Mouse (Mus musculus): Measurements from ENCODE around the gene Iqck. TPM values are rescaled to one million over a fixed set of nuclear protein-coding genes. Genes with fewer than 3 reads are reported as not detected.

The Iqck gene
- polyA plus RNA-seq, 1 experiment from 2014 or later, result 4.4 TPM

DNA sequence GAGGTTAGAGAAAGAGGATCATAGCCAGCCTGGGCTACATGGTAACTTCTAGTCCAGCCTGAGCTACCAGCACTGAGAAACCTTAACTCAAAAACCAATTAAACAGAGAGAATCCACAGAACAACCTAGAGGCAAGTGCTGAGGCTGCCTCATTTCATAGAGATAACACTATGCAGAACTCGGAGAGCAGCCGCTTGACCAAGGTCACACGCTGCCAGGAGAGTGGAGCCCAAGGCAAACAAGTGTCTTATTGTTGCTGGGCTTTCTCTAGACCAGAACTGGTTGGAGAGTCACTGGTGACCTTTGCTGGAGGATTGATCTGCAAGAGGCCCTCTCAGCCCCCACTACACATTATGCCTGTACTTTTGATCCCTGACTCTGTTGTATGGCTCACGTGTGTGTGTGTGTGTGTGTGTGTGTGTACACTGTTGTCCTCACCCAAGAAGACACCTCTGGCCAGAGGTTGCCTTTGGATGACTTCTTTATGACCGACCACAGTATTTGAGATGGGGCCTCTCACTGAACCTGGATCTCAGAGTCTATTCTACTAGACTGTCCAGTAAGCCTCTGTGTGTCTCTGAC, 133.8 kb downstream of the Iqck start:
- H3K9ac ChIP-seq, result no peak overlapping the region
- no peak for ATAC-seq (ENCODE audit: low FRiP score)
- no peaks in the 10 kb centered on the region for H3K27me3 ChIP-seq
- H3K4me1 ChIP-seq, result peaks cover 57% of the 10 kb centered on the region
- H3K36me3 ChIP-seq (replicated peaks), result peaks cover 7% of the 10 kb centered on the region
- WGBS, result 88% methylated on average over 5 of the region's 5 CpGs
- no peaks in the 10 kb centered on the region for H3K9me3 ChIP-seq
- no peak overlapping the region for H3K4me3 ChIP-seq (replicated peaks)
- no peak overlapping the region for H3K27ac ChIP-seq
- no peak overlapping the region for H3K4me2 ChIP-seq

DNA sequence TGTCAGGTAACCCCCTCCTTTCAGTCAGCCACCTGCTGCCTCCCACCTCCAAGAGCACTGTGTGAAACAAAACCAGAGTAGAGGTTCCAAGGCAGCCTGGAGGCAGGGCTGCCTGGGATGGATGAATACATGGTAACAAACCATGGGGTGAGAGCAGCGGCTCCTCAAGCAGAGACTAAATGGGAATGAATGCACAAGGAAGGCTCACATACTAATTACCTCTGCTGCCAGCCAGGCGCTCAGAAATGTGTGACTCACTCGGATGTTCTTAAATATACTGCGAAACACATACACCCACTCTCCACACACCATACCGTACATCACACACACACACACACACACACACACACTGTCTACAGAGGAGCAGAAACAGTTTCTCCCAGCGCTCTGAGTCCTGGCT, 134.7 kb downstream of the Iqck start:
- H3K4me2 ChIP-seq, result peak overlapping the region; percentile 16
- peak overlapping the region; percentile 81 for H3K27ac ChIP-seq
- no peak for ATAC-seq (ENCODE audit: low FRiP score)
- H3K4me1 ChIP-seq, result peaks cover 60% of the 10 kb centered on the region
- peaks cover 4% of the 10 kb centered on the region; the same call in 1 of the 2 replicates for H3K36me3 ChIP-seq (replicated peaks)
- H3K27me3 ChIP-seq, result no peaks in the 10 kb centered on the region
- 56% methylated on average over 6 of the region's 6 CpGs for WGBS
- H3K4me3 ChIP-seq (replicated peaks), result no peak overlapping the region
- H3K9ac ChIP-seq, result no peak overlapping the region
- no peaks in the 10 kb centered on the region for H3K9me3 ChIP-seq

DNA sequence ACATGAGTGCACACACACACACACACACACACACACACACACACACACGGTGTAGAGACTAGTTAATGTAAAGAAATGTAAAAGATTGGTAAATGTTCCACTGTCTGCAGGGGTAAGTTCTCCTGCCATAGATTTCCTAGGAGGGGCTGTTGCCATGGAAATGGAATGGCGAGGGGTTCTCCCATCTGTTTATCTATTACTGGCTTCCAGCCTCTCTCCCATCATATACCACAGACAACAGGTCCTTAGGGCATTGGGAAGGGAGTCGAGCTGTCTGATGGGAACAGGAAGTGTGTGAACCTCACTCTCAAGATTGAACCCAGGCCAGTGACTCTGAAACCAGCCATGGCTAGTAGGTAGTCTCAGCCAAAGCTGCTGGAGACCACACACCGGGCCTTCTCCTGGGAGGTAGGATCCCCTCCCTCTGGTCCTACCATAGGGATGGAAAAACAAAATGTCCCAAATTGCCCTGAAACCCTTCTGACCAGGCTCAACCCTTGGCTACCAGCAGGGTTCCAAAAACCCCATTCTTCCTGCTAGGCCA, 135.9 kb downstream of the Iqck start:
- Histone ChIP-seq H3K9me3 (no peaks in the 10 kb centered on the region), H3K9ac (0 out of 2 replicates have a peak overlapping the region, but pooled peaks have one; percentile 44), H3K4me1 (peaks cover 63% of the 10 kb centered on the region), H3K27ac (peak overlapping the region; percentile 90), H3K27me3 (0 out of 2 replicates have a peak, but pooled peaks cover 6% of the 10 kb centered on the region), H3K4me2 (peak overlapping the region; percentile 72), H3K4me3 (replicated peaks) (peak overlapping the region; percentile 53; the same call in 1 of the 2 replicates), H3K36me3 (replicated peaks) (peaks cover 4% of the 10 kb centered on the region; the same call in 1 of the 2 replicates)
- no peak for ATAC-seq (ENCODE audit: low FRiP score)
- 55% methylated on average over 4 of the region's 4 CpGs for WGBS

DNA sequence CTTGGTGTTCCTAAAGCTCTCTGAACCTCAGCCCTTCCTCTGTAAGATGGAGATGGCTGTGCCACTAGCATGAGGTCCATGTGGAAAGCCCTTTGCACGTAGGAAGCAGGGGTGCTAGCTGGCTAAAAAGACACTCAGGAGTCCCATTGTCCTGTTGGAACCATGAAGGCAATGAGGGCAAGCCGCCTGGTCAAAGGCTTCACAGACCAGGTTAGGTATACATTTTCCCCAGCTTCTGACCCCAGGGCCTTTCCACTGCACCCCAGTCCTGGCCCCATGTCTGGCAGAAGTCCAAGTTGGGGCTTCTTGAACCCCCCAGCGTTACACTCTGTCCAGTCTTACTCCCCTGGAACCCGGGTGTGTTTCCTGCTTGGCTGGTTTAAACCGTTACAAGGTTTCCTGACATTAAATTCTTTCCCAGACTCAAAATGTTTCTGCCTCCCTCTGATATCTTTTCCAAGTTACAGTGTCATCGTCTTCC, 136.6 kb downstream of the Iqck start:
- WGBS, result 22% methylated on average over 6 of the region's 6 CpGs
- no peak for ATAC-seq (ENCODE audit: low FRiP score)
- Histone ChIP-seq H3K4me3 (replicated peaks) (peak overlapping the region; percentile 53), H3K36me3 (replicated peaks) (peaks cover 4% of the 10 kb centered on the region; the same call in 1 of the 2 replicates), H3K9ac (peak overlapping the region; percentile 44; the same call in 1 of the 2 replicates), H3K4me1 (peaks cover 58% of the 10 kb centered on the region), H3K27ac (peak overlapping the region; percentile 90), H3K27me3 (0 out of 2 replicates have a peak, but pooled peaks cover 6% of the 10 kb centered on the region), H3K9me3 (no peaks in the 10 kb centered on the region), H3K4me2 (peak overlapping the region; percentile 72)

DNA sequence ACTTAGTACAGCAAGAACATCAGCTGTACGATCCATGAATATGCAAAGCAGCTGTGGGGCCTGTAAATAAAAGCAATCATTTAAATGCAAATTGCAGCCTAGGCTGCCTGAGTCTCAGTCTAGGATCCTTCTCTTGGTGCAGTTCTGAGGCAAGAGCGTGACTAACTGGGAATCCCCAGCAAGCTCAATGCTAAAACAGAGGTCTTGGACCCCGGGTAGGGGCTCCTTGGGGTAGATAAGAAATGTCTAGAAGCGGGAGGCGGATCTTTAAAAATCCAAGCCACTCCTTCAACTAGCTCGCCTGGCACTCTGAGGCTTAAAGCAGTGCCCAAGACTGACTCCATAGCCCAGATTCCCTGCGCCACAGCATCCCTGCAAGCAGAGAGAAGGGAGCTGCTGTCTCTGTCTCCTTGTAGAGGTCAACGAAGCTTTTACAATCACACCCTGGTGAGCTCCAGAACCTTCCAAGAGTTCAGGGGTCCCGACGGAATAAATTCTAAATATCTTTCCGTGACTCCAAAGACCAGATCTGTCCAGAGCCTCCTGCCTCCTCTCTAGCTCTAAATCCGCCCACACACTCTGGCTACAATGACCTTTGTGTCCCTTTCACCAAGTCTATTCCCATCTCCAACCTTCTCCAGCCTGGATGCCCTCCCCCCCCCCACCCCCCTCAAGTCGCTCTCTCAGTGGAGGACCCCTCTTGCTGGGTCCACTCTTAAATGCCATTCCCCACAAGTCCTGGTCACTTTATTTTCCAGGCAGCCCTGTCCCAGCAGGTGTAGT, 137.3 kb downstream of the Iqck start:
- H3K36me3 ChIP-seq (replicated peaks), result peaks cover under 1% of the 10 kb centered on the region; the same call in 1 of the 2 replicates
- ATAC-seq (ENCODE audit: low FRiP score), result peak; percentile 23; the same call in 1 of the 2 replicates
- H3K27me3 ChIP-seq, result 0 out of 2 replicates have a peak, but pooled peaks cover 6% of the 10 kb centered on the region
- H3K9me3 ChIP-seq, result no peaks in the 10 kb centered on the region
- peak overlapping the region; percentile 90 for H3K27ac ChIP-seq
- H3K4me3 ChIP-seq (replicated peaks), result peak overlapping the region; percentile 53
- 11% methylated on average over 13 of the region's 13 CpGs for WGBS
- H3K4me1 ChIP-seq, result peaks cover 58% of the 10 kb centered on the region
- H3K9ac ChIP-seq, result peak overlapping the region; percentile 77
- peak overlapping the region; percentile 72 for H3K4me2 ChIP-seq

- H3K36me3 ChIP-seq (replicated peaks), result no peaks in the 10 kb centered on the region
- 0% methylated on average over 26 of the region's 26 CpGs for WGBS
- H3K4me1 ChIP-seq, result peaks cover 58% of the 10 kb centered on the region
- H3K27ac ChIP-seq, result peak overlapping the region; percentile 90
- H3K27me3 ChIP-seq, result 0 out of 2 replicates have a peak, but pooled peaks cover 6% of the 10 kb centered on the region
- H3K9ac ChIP-seq, result peak overlapping the region; percentile 77
- peak; percentile 12 for ATAC-seq (ENCODE audit: low FRiP score)
- H3K4me2 ChIP-seq, result peak overlapping the region; percentile 72
- H3K9me3 ChIP-seq, result no peaks in the 10 kb centered on the region
- H3K4me3 ChIP-seq (replicated peaks), result peak overlapping the region; percentile 53
Observed at GRCm38 (mm10) chr7:118993597-118994230, 138.2 kb downstream of the Iqck start.

DNA sequence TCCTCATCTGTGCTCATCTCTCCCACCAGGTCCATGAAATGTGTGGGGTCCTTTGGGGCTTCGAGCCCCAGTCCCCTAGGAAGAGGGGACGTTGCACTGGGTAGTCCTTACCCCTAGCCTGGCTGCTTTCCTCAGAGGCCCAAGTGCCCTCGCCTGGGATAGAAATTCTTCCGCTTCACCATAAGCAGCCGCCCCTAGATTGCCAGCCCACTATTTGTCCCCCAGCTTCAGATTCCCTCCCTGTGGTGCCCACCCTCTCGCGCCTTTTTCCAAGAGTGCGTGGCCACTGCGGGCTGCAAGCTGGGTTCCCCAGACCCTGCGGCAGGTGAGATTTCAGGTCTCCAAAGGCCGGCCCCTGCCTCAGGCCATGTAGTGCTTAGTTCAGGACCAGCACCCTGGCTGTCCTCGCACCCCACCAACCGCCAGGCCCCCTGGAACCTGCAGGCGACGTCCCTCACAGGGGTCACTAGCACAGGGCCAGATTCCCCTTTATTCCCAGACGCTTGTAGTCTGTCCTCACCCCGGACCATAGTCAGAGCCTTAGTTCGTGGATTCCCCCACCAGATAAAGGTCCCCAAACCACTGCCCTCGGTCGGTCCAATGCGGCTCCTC, 138.8 kb downstream of the Iqck start:
- Histone ChIP-seq H3K36me3 (replicated peaks) (no peaks in the 10 kb centered on the region), H3K9me3 (no peaks in the 10 kb centered on the region), H3K4me1 (peaks cover 56% of the 10 kb centered on the region), H3K4me3 (replicated peaks) (peak overlapping the region; percentile 53), H3K4me2 (peak overlapping the region; percentile 72), H3K9ac (peak overlapping the region; percentile 77), H3K27me3 (0 out of 2 replicates have a peak, but pooled peaks cover 6% of the 10 kb centered on the region), H3K27ac (peak overlapping the region; percentile 90)
- under 1% methylated on average over 21 of the region's 21 CpGs for WGBS
- ATAC-seq (ENCODE audit: low FRiP score), result peak; percentile 18

DNA sequence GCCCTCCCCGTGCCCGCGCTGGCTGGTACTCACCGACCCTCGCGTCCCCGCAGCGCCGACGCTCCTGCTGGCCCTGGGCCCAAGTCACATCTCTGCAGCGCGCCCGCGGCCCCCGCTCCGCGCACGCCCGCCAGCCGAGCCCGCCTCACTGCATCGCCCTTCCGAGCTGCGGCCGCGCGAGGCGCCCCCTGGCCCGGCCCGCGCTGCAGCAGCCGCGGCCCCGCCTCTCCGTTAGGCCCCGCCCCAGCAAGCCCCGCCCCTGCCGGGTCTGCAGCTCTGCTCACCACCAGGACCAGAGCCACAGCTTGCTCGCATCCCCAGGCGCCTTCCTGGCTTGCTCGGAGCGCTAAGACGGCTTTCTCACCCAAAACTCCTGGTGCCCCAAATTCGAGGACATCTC, 139.5 kb downstream of the Iqck start, which contains the start of gene Gprc5b:
TSS of gene Gprc5b (minus strand) at position 205 of the 400 bp plus-strand sequence.
- no peaks in the 10 kb centered on the region for H3K36me3 ChIP-seq (replicated peaks)
- peak within 1 kb of the TSS; percentile 77 for H3K9ac ChIP-seq
- ATAC-seq (ENCODE audit: low FRiP score), result peak; percentile 89
- H3K4me3 ChIP-seq (replicated peaks), result peak within 1 kb of the TSS; percentile 53
- H3K27me3 ChIP-seq, result 0 out of 2 replicates have a peak, but pooled peaks cover 6% of the 10 kb centered on the region
- H3K4me1 ChIP-seq, result peaks cover 49% of the 10 kb centered on the region
- peak within 1 kb of the TSS; percentile 90 for H3K27ac ChIP-seq
- WGBS, result under 1% methylated on average over 44 of the region's 44 CpGs
- H3K9me3 ChIP-seq, result no peaks in the 10 kb centered on the region
- H3K4me2 ChIP-seq, result peak within 1 kb of the TSS; percentile 72

DNA sequence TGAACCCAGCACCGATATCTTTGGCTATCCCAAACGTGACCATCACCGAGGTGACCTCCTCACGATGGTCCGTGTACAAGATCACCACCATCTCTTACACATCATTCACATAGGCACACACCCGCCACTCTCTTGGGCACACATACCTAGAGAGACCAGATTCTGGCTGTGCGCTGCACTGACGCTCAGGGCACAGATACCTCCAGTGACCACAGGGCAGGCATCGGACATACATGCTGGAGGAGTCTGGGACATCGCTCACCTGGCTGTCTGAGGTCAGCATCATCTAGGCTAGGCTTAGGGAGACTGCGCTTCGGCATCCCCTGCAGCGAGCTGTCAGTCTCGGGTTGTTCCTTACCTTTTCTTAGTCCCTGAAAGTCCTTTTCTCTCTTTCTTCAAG, 140.1 kb downstream of the Iqck start:
- Histone ChIP-seq H3K4me3 (replicated peaks) (peak overlapping the region; percentile 53), H3K27ac (no peak overlapping the region), H3K27me3 (0 out of 2 replicates have a peak, but pooled peaks cover 6% of the 10 kb centered on the region), H3K4me2 (peak overlapping the region; percentile 72), H3K9me3 (no peaks in the 10 kb centered on the region), H3K36me3 (replicated peaks) (no peaks in the 10 kb centered on the region), H3K4me1 (peaks cover 42% of the 10 kb centered on the region), H3K9ac (peak overlapping the region; percentile 77)
- ATAC-seq (ENCODE audit: low FRiP score), result peak; percentile 17
- 7% methylated on average over 14 of the region's 14 CpGs for WGBS

DNA sequence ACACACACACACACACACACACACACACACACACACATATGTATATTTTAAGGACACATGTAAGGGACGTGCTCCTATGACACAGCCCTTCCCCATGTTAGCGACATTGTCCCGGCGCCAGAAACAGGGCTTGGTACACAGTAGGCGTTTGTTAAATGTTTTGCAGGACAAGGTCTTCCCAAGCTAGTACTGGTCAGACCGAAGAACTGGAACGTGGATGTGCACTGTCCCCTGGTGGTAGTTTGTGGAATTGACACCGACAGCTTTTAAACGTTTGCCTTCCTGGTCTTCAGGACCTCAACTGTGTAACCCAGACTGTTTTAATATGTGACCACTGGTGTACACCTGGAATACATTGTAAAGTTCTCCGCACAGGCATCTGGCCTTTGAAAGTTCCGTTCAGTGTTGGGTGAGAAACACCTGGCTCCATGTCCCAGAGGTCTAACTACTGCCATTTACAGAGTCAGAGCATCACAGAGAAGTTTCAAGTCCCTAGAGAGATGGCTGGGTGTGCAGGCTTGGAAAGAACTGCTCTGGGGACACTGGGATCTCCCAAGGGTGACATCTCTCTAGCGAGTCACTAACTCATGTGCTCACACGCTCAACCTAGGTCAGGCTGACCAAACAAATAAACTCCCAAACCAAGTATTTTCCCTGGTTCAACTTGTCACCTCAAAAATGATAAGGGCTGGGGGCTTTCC, 140.7 kb downstream of the Iqck start:
- ATAC-seq (ENCODE audit: low FRiP score), result peak; percentile 42; the same call in 1 of the 2 replicates
- Histone ChIP-seq H3K4me3 (replicated peaks) (no peak overlapping the region), H3K27me3 (0 out of 2 replicates have a peak, but pooled peaks cover 6% of the 10 kb centered on the region), H3K9me3 (no peaks in the 10 kb centered on the region), H3K27ac (no peak overlapping the region), H3K9ac (no peak overlapping the region), H3K4me1 (peaks cover 36% of the 10 kb centered on the region), H3K4me2 (peak overlapping the region; percentile 72), H3K36me3 (replicated peaks) (no peaks in the 10 kb centered on the region)
- WGBS, result 8% methylated on average over 13 of the region's 13 CpGs

- no peak for ATAC-seq (ENCODE audit: low FRiP score)
- Histone ChIP-seq H3K27ac (no peak overlapping the region), H3K27me3 (0 out of 2 replicates have a peak, but pooled peaks cover 6% of the 10 kb centered on the region), H3K9ac (no peak overlapping the region), H3K4me2 (no peak overlapping the region), H3K9me3 (no peaks in the 10 kb centered on the region), H3K4me3 (replicated peaks) (no peak overlapping the region), H3K4me1 (peaks cover 11% of the 10 kb centered on the region), H3K36me3 (replicated peaks) (no peaks in the 10 kb centered on the region)
- WGBS, result 86% methylated on average over 2 of the region's 2 CpGs
Observed at GRCm38 (mm10) chr7:118999857-119000256, 144.3 kb downstream of the Iqck start.

Data from forebrain, embryonic 12.5 days (tissue).